Mouse (Mus musculus): ENCODE results near the gene Trcg1. TPM values are rescaled to one million over a fixed set of nuclear protein-coding genes. Genes with fewer than 3 reads are reported as not detected.

The Trcg1 gene
- polyA plus RNA-seq, 1 experiment from 2014 or later: not detected

DNA sequence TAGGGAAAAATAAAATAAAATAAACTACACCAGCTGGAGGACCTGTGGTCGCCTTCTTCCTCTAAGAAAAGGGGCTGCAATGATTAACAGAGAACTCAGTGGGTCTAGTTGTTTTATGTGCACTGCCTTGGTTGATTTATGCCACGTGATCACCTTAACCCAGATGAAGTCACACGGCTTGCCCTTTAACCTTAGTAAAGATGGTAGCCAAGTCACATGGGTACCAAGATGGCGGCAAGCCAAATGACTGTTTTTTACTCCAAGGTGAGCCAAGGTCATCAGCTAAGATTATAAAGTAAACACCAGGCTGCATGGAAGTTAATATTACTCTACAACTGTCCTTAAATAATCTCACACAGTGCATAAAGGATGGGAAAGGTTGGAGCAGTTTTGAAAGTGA is 6.6 kb upstream of the Trcg1 start:
- Histone ChIP-seq H3K36me3 (ENCODE audit: control insufficient read depth, insufficient read depth) (no peaks in the 10 kb centered on the region), H3K27ac (ENCODE audit: low read length) (no peak overlapping the region), H3K9ac (ENCODE audit: low read length) (no peak overlapping the region), H3K4me1 (ENCODE audit: control insufficient read depth, insufficient read depth, low read length) (peaks cover 2% of the 10 kb centered on the region; the same call in 1 of the 2 replicates), H3K4me2 (ENCODE audit: low read depth, low read length) (no peak overlapping the region), H3K27me3 (ENCODE audit: control insufficient read depth, insufficient read depth, low read length) (0 out of 2 replicates have a peak, but pooled peaks cover 3% of the 10 kb centered on the region), H3K9me3 (replicated peaks; ENCODE audit: control insufficient read depth, low read length) (no peaks in the 10 kb centered on the region), H3K4me3 (ENCODE audit: low read length) (no peak overlapping the region)
- WGBS: 82% methylated on average over 4 of the region's 4 CpGs
- ATAC-seq (replicated peaks; ENCODE audit: extremely low read depth, insufficient read depth, low FRiP score): no peak

DNA sequence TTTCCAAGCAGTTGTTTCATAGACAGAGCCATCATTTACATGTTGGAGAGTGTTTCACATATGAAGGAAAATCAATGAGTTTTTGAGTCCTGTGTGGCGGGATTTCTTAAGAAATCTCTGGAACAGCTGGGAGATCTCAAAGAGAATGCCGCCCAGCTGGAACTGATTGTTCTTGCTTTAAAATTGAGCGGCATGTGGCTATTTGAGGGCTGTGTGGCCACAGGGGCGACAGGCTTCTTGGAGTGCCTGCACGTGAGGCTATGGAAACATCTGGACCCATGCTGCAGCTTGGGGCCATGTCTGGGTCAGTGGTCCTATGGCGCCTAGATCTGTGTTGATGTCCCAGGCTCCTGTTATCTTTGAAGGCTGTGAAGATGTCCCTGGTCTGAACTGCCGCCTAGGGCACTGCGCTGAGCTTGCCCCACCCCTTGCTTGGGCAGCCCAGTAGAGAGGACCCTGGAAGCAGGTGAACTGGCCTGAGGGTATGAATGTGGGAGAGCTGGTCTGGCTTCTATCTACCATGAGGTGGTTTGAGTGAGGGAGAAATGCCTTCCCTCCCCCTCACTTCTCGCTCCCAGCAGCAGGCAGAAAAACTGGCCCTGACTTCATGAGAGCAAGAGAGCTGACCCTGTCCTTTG is 6.1 kb upstream of the Trcg1 start:
- ATAC-seq (replicated peaks; ENCODE audit: extremely low read depth, insufficient read depth, low FRiP score): no peak
- Histone ChIP-seq H3K36me3 (ENCODE audit: control insufficient read depth, insufficient read depth) (no peaks in the 10 kb centered on the region), H3K27ac (ENCODE audit: low read length) (no peak overlapping the region), H3K27me3 (ENCODE audit: control insufficient read depth, insufficient read depth, low read length) (0 out of 2 replicates have a peak, but pooled peaks cover 3% of the 10 kb centered on the region), H3K4me2 (ENCODE audit: low read depth, low read length) (no peak overlapping the region), H3K9me3 (replicated peaks; ENCODE audit: control insufficient read depth, low read length) (no peaks in the 10 kb centered on the region), H3K9ac (ENCODE audit: low read length) (no peak overlapping the region), H3K4me3 (ENCODE audit: low read length) (no peak overlapping the region), H3K4me1 (ENCODE audit: control insufficient read depth, insufficient read depth, low read length) (peaks cover 2% of the 10 kb centered on the region; the same call in 1 of the 2 replicates)
- 70% methylated on average over 9 of the region's 9 CpGs for WGBS

DNA sequence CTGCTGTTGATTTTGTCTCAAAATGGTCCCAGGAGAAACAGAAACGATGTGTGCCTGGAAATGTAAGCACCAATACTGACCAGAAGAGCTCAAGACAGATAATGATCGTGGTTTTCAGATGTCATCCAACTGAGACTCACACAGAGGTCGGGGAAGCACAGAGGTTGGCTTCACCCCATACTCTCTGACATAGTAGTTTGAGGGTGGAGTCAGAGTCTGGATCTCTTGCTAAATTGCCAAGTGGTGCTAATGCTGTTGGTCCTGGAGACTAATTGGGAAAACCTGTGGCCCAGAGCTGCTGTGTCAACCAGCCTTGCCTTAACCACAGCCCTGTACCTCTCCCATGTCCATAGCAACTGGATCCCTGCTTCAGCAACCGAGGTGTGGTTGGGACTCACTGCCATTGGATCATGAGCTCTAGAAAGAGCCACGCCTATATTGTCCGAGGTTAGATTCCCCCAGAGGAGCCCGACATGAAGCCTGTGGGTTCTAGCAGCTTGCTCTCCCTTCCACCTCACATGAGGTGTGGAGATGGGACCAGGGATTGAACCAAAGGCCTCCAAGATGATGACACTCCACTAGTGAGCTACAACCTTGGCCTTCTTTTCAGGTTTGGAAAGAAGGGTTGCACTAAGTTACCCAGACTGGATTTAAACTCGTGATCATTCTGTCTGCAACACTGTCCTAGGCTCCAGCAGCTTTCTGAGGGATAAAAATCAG is 4.7 kb upstream of the Trcg1 start:
- 70% methylated on average over 8 of the region's 8 CpGs for WGBS
- Histone ChIP-seq H3K4me1 (ENCODE audit: control insufficient read depth, insufficient read depth, low read length) (no peaks in the 10 kb centered on the region), H3K36me3 (ENCODE audit: control insufficient read depth, insufficient read depth) (no peaks in the 10 kb centered on the region), H3K4me3 (ENCODE audit: low read length) (no peak overlapping the region), H3K9ac (ENCODE audit: low read length) (no peak overlapping the region), H3K9me3 (replicated peaks; ENCODE audit: control insufficient read depth, low read length) (no peaks in the 10 kb centered on the region), H3K27ac (ENCODE audit: low read length) (no peak overlapping the region), H3K4me2 (ENCODE audit: low read depth, low read length) (no peak overlapping the region), H3K27me3 (ENCODE audit: control insufficient read depth, insufficient read depth, low read length) (0 out of 2 replicates have a peak, but pooled peaks cover 3% of the 10 kb centered on the region)
- no peak for ATAC-seq (replicated peaks; ENCODE audit: extremely low read depth, insufficient read depth, low FRiP score)

DNA sequence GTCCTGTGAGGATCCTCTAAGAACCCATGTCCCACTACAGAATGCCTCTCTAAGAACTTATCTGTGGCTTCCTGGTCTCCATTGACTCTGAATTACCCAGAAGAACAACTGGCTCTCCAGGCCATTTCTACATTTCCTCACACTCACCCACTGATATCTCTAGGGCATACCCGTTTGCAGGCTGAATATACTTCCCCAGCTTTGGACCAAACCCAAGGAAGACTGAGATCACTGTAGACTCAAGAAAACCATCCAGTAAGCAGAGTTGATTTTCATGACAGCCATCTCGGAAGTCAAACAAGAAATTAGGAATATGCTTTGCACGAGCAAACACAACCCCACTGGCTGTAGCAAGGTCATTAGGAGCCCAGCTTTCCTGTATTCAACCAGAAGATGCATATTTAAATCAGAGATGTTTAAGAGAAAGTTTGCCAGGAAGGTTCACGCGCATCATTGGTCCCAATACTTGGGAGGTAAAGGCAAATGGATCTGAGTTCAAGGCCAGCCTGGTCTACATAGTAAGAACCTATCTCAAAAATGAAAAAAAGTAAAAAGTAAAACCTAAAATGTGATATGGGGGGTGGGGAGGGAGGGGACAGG is 3.9 kb upstream of the Trcg1 start:
- H3K4me3 ChIP-seq (ENCODE audit: low read length): no peak overlapping the region
- ATAC-seq (replicated peaks; ENCODE audit: extremely low read depth, insufficient read depth, low FRiP score): no peak
- H3K27ac ChIP-seq (ENCODE audit: low read length): no peak overlapping the region
- H3K4me1 ChIP-seq (ENCODE audit: control insufficient read depth, insufficient read depth, low read length): no peaks in the 10 kb centered on the region
- no peak overlapping the region for H3K9ac ChIP-seq (ENCODE audit: low read length)
- H3K4me2 ChIP-seq (ENCODE audit: low read depth, low read length): no peak overlapping the region
- WGBS: 87% methylated on average over 5 of the region's 5 CpGs
- H3K27me3 ChIP-seq (ENCODE audit: control insufficient read depth, insufficient read depth, low read length): 0 out of 2 replicates have a peak, but pooled peaks cover under 1% of the 10 kb centered on the region
- no peaks in the 10 kb centered on the region for H3K36me3 ChIP-seq (ENCODE audit: control insufficient read depth, insufficient read depth)
- no peaks in the 10 kb centered on the region for H3K9me3 ChIP-seq (replicated peaks; ENCODE audit: control insufficient read depth, low read length)

DNA sequence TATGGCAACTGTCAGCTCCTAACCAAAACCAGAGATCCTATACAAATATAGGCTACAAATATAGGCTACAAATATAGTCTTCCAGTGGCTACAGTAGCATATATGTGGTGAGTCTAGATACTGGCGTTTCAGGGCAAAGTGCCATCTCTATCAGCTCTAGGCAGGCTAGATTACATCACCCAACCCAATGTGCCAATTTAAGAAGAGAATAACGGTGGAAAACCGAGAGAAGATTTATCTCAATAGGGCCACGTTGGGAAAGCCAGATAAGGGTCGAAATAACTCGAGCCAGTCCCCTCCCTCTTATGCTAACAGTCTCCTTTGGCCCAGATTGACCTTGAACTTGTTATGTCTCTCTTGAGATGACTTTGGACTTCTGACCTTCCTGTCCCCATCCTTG is 3.2 kb upstream of the Trcg1 start:
- no peak overlapping the region for H3K27ac ChIP-seq (ENCODE audit: low read length)
- no peak for ATAC-seq (replicated peaks; ENCODE audit: extremely low read depth, insufficient read depth, low FRiP score)
- no peaks in the 10 kb centered on the region for H3K9me3 ChIP-seq (replicated peaks; ENCODE audit: control insufficient read depth, low read length)
- H3K9ac ChIP-seq (ENCODE audit: low read length): no peak overlapping the region
- 30% methylated on average over 6 of the region's 6 CpGs for WGBS
- no peaks in the 10 kb centered on the region for H3K36me3 ChIP-seq (ENCODE audit: control insufficient read depth, insufficient read depth)
- H3K4me2 ChIP-seq (ENCODE audit: low read depth, low read length): no peak overlapping the region
- H3K4me1 ChIP-seq (ENCODE audit: control insufficient read depth, insufficient read depth, low read length): no peaks in the 10 kb centered on the region
- no peak overlapping the region for H3K4me3 ChIP-seq (ENCODE audit: low read length)
- no peaks in the 10 kb centered on the region for H3K27me3 ChIP-seq (ENCODE audit: control insufficient read depth, insufficient read depth, low read length)

DNA sequence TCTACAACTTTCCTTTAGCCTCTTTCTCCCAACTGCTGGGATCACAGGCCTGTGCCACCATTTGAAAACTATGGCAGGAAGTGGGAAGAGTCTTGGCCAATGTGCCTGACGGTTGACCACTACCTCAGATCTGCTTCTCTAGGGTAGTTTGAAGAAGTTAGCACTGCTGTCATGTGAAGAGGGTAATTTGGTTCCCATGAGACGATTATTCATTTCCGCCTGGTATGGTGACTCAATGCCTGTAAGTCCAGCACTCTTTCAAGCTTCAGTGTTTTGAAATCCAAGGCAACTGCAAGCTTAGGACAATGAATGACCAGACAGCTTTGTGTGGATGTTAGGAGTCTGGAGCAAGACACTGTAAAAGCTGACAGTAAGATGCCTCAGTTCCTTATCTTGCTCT is 2.6 kb upstream of the Trcg1 start:
- Histone ChIP-seq H3K27ac (ENCODE audit: low read length) (no peak overlapping the region), H3K27me3 (ENCODE audit: control insufficient read depth, insufficient read depth, low read length) (no peaks in the 10 kb centered on the region), H3K9me3 (replicated peaks; ENCODE audit: control insufficient read depth, low read length) (no peaks in the 10 kb centered on the region), H3K4me3 (ENCODE audit: low read length) (no peak overlapping the region), H3K9ac (ENCODE audit: low read length) (no peak overlapping the region), H3K4me2 (ENCODE audit: low read depth, low read length) (no peak overlapping the region), H3K36me3 (ENCODE audit: control insufficient read depth, insufficient read depth) (no peaks in the 10 kb centered on the region), H3K4me1 (ENCODE audit: control insufficient read depth, insufficient read depth, low read length) (no peaks in the 10 kb centered on the region)
- ATAC-seq (replicated peaks; ENCODE audit: extremely low read depth, insufficient read depth, low FRiP score): no peak
- WGBS: 86% methylated on average over 3 of the region's 3 CpGs

DNA sequence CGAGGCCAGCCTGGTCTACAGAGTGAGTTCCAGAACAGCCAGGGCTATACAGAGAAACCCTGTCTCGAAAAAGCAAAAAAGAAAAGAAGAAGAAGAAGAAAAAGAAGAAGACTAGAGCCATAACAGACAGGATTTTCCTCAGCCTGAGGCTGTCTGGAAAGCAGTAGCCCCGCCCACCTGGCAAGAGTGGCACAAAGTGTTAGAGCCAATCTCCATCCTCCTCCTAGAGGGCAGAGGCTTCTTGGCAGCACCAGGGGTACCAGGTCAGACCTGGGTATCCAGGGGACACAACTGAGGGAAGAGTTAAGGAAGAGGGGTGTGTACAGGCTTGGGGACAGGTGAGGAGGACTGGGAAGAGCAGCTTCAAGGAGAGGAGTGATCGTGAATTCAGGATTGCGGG is 1.3 kb downstream of the Trcg1 start:
- no peaks in the 10 kb centered on the region for H3K9me3 ChIP-seq (replicated peaks; ENCODE audit: control insufficient read depth, low read length)
- H3K4me1 ChIP-seq (ENCODE audit: control insufficient read depth, insufficient read depth, low read length): no peaks in the 10 kb centered on the region
- H3K4me3 ChIP-seq (ENCODE audit: low read length): no peak overlapping the region
- no peaks in the 10 kb centered on the region for H3K36me3 ChIP-seq (ENCODE audit: control insufficient read depth, insufficient read depth)
- H3K9ac ChIP-seq (ENCODE audit: low read length): no peak overlapping the region
- H3K4me2 ChIP-seq (ENCODE audit: low read depth, low read length): no peak overlapping the region
- H3K27ac ChIP-seq (ENCODE audit: low read length): no peak overlapping the region
- WGBS: 75% methylated on average over 5 of the region's 5 CpGs
- H3K27me3 ChIP-seq (ENCODE audit: control insufficient read depth, insufficient read depth, low read length): no peaks in the 10 kb centered on the region
- no peak for ATAC-seq (replicated peaks; ENCODE audit: extremely low read depth, insufficient read depth, low FRiP score)

DNA sequence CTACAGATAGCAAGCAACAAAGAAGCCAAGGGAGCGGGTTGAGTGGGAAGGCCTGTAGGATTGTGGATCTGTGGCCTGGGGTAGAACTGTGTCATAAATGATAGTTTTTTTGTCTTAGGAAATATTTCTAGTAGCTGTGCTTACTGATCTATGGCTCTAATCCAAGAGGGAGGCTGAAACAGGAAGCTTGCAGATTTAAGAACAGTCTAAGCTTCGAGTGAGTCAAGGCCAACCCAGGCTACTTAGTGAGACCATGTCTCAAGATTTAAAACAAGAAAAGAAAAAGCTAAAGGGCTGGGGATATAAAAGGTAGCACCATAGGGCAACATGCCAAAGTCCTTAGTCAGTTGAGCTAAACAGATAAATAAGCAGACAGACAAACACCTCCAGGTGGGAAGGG is 1.9 kb downstream of the Trcg1 start:
- no peak overlapping the region for H3K4me2 ChIP-seq (ENCODE audit: low read depth, low read length)
- H3K36me3 ChIP-seq (ENCODE audit: control insufficient read depth, insufficient read depth): no peaks in the 10 kb centered on the region
- no peaks in the 10 kb centered on the region for H3K9me3 ChIP-seq (replicated peaks; ENCODE audit: control insufficient read depth, low read length)
- no peak overlapping the region for H3K4me3 ChIP-seq (ENCODE audit: low read length)
- H3K4me1 ChIP-seq (ENCODE audit: control insufficient read depth, insufficient read depth, low read length): no peaks in the 10 kb centered on the region
- no peaks in the 10 kb centered on the region for H3K27me3 ChIP-seq (ENCODE audit: control insufficient read depth, insufficient read depth, low read length)
- ATAC-seq (replicated peaks; ENCODE audit: extremely low read depth, insufficient read depth, low FRiP score): no peak
- WGBS: 85% methylated on average over 2 of the region's 2 CpGs
- H3K27ac ChIP-seq (ENCODE audit: low read length): no peak overlapping the region
- no peak overlapping the region for H3K9ac ChIP-seq (ENCODE audit: low read length)

DNA sequence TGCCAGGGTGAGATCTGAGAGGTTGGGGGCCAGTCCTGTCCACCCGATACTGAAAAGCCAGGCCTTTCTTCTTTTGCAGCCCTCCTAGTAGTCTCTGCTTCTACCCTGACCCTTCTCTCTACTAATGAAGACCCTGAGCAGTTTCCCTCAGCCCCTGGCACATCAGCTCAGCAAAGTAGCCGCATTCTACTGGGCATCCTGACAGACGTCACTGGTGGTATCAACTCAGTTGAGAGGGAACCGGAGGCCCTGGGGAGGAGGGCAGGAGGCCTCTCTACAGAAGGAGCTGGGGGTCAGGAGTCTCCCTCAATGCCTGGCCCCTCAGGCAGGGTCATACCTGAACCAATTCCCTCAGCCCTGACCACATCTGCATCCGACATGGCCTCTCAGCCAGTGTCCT is 4.8 kb downstream of the Trcg1 start:
- 62% methylated on average over 5 of the region's 5 CpGs for WGBS
- no peak overlapping the region for H3K4me3 ChIP-seq (ENCODE audit: low read length)
- H3K4me2 ChIP-seq (ENCODE audit: low read depth, low read length): no peak overlapping the region
- no peaks in the 10 kb centered on the region for H3K9me3 ChIP-seq (replicated peaks; ENCODE audit: control insufficient read depth, low read length)
- no peak overlapping the region for H3K27ac ChIP-seq (ENCODE audit: low read length)
- no peaks in the 10 kb centered on the region for H3K4me1 ChIP-seq (ENCODE audit: control insufficient read depth, insufficient read depth, low read length)
- no peaks in the 10 kb centered on the region for H3K27me3 ChIP-seq (ENCODE audit: control insufficient read depth, insufficient read depth, low read length)
- ATAC-seq (replicated peaks; ENCODE audit: extremely low read depth, insufficient read depth, low FRiP score): no peak
- H3K9ac ChIP-seq (ENCODE audit: low read length): no peak overlapping the region
- H3K36me3 ChIP-seq (ENCODE audit: control insufficient read depth, insufficient read depth): no peaks in the 10 kb centered on the region

Measured in heart, embryonic 16.5 days (tissue).